Mouse (Mus musculus) heart, postnatal 0 days (tissue): ENCODE data around the gene Pik3ip1. TPM values are rescaled to one million over a fixed set of nuclear protein-coding genes. Genes with fewer than 3 reads are reported as not detected.

ENCODE experiments used
- ATAC-seq: fragments of 200-750 bp; cut with Nextera tagmentation; 2 replicates; pipeline ENCODE4 v1.8.0; 2017; ENCODE audit warnings: low read depth, moderate number of reproducible peaks, moderate library complexity; ENCODE audit not compliant: insufficient read depth
- DNase-seq: peaks from one replicate; pipeline ENCODE4 v3.0.0-alpha.2; 2016; ENCODE audit warnings: low spot score
- H3K27ac ChIP-seq: fragments of 300-500 bp; sonication (generic); 2 replicates; pipeline ENCODE4 v1.5.1; 2014; ENCODE audit warnings: low read depth, mild to moderate bottlenecking
- H3K27me3 ChIP-seq: fragments of 300-500 bp; sonication (generic); 2 replicates; pipeline ENCODE4 v1.6.1; 2014; ENCODE audit warnings: low read length, mixed read lengths; ENCODE audit not compliant: control insufficient read depth, insufficient read depth
- H3K36me3 ChIP-seq: fragments of 300-500 bp; sonication (generic); replicated peaks from 2 replicates; pipeline ENCODE4 v1.6.1; 2014; ENCODE audit warnings: low read length, mixed read lengths; ENCODE audit not compliant: control insufficient read depth, insufficient read depth
- H3K4me1 ChIP-seq: fragments of 300-500 bp; sonication (generic); 2 replicates; pipeline ENCODE4 v1.6.1; 2014; ENCODE audit warnings: antibody characterized with exemption; ENCODE audit not compliant: control insufficient read depth, insufficient read depth
- H3K4me2 ChIP-seq: fragments of 300-500 bp; sonication (generic); 2 replicates; pipeline ENCODE4 v1.6.1; 2014; ENCODE audit warnings: low read depth, mild to moderate bottlenecking, low read length, moderate library complexity
- H3K4me3 ChIP-seq: fragments of 300-500 bp; sonication (generic); 2 replicates; pipeline ENCODE4 v1.5.1; 2014; ENCODE audit warnings: low read depth, low read length
- H3K9ac ChIP-seq: fragments of 300-500 bp; sonication (generic); replicated peaks from 2 replicates; pipeline ENCODE4 v1.6.1; 2014; ENCODE audit warnings: low read depth, low read length, mixed read lengths
- H3K9me3 ChIP-seq: fragments of 300-500 bp; sonication (generic); replicated peaks from 2 replicates; pipeline ENCODE4 v1.6.1; 2016; ENCODE audit warnings: low read length; ENCODE audit not compliant: control insufficient read depth
- CTCF ChIP-seq: IDR thresholded peaks from 2 replicates; pipeline ENCODE4 v1.5.1; 2016; ENCODE audit warnings: antibody characterized with exemption, control low read depth, low read depth
- EP300 ChIP-seq: IDR thresholded peaks from 2 replicates; pipeline ENCODE4 v1.6.1; 2016; ENCODE audit warnings: antibody characterized with exemption, low read depth
- WGBS: fragments of 180-500 bp; shearing (Covaris S2); extraction: QIAGEN DNeasy Blood & Tissue Kit; methylation state at CpG from one replicate; pipeline ENCODE4 v1.1.7; 2014; 5-methylcytosine and 5-hydroxymethylcytosine counted together
- polyA plus RNA-seq: library from polyadenylated mRNA; unstranded; fragments of >200 nt; fragmentation: Nextera tagmentation; extraction: Ambion mirVana; gene quantifications from 2 replicates; pipeline ENCODE4 v1.2.1, GENCODE M21; 2015
- total RNA-seq: library from RNA; depleted of rRNA; stranded (reverse); fragments of >200 nt; gene quantifications from 2 replicates; pipeline ENCODE4 v1.2.3, GENCODE M21; 2014; ENCODE audit warnings: low replicate concordance

The Pik3ip1 gene
- total and polyA plus RNA-seq, 2 experiments from 2014 or later, result 44.7 to 57.6 TPM

- H3K27me3 ChIP-seq, result no peaks in the 10 kb centered on the region
- H3K27ac ChIP-seq, result peak overlapping the region; percentile 57; the same call in 1 of the 2 replicates
- 0 out of 2 replicates have a peak, but pooled peaks cover 4% of the 10 kb centered on the region for H3K4me1 ChIP-seq
- H3K4me3 ChIP-seq, result no peak overlapping the region
- no peak overlapping the region for H3K9ac ChIP-seq
- DNase-seq (no peak), ATAC-seq (no peak)
- H3K36me3 ChIP-seq, result peaks cover 53% of the 10 kb centered on the region
- 83% methylated on average over 9 of the region's 10 CpGs for WGBS
- no peak for TF ChIP-seq CTCF
- no peak for TF ChIP-seq EP300
- no peak overlapping the region for H3K4me2 ChIP-seq
- H3K9me3 ChIP-seq, result no peaks in the 10 kb centered on the region
Observed at GRCm38 (mm10) chr11:3311586-3312347, 18.4 kb upstream of the Pik3ip1 start.

GRCm38 (mm10) chr11:3313294-3313693 is 16.9 kb upstream of the Pik3ip1 start:
- Histone ChIP-seq H3K9me3 (no peaks in the 10 kb centered on the region), H3K4me1 (0 out of 2 replicates have a peak, but pooled peaks cover 4% of the 10 kb centered on the region), H3K36me3 (peaks cover 37% of the 10 kb centered on the region), H3K4me3 (no peak overlapping the region), H3K27ac (no peak overlapping the region), H3K4me2 (no peak overlapping the region), H3K27me3 (no peaks in the 10 kb centered on the region), H3K9ac (no peak overlapping the region)
- ATAC-seq (no peak), DNase-seq (no peak)
- TF ChIP-seq EP300 (no peak), CTCF (no peak)
- 77% methylated on average over 1 of the region's 1 CpGs for WGBS

- Histone ChIP-seq H3K4me3 (no peak overlapping the region), H3K4me2 (no peak overlapping the region), H3K27ac (no peak overlapping the region), H3K4me1 (0 out of 2 replicates have a peak, but pooled peaks cover 4% of the 10 kb centered on the region), H3K9ac (no peak overlapping the region), H3K9me3 (no peaks in the 10 kb centered on the region), H3K36me3 (peaks cover 29% of the 10 kb centered on the region), H3K27me3 (no peaks in the 10 kb centered on the region)
- no peak for TF ChIP-seq EP300
- TF ChIP-seq CTCF, result peak; percentile 75
- DNase-seq (peak; percentile 67), ATAC-seq (peak; percentile 83)
- WGBS, result 35% methylated on average over 2 of the region's 2 CpGs
Observed at GRCm38 (mm10) chr11:3314148-3314547, 16.1 kb upstream of the Pik3ip1 start.

GRCm38 (mm10) chr11:3318286-3318685 is 11.9 kb upstream of the Pik3ip1 start:
- Histone ChIP-seq H3K9me3 (no peaks in the 10 kb centered on the region), H3K9ac (no peak overlapping the region), H3K4me1 (no peaks in the 10 kb centered on the region), H3K4me2 (no peak overlapping the region), H3K36me3 (no peaks in the 10 kb centered on the region), H3K4me3 (no peak overlapping the region), H3K27me3 (no peaks in the 10 kb centered on the region), H3K27ac (no peak overlapping the region)
- WGBS, result 87% methylated on average over 3 of the region's 3 CpGs
- no peak for TF ChIP-seq EP300
- no peak for TF ChIP-seq CTCF
- ATAC-seq, result no peak
- no peak for DNase-seq

- H3K4me2 ChIP-seq, result no peak overlapping the region
- no peak overlapping the region for H3K4me3 ChIP-seq
- H3K9ac ChIP-seq, result no peak overlapping the region
- WGBS, result 70% methylated on average over 5 of the region's 5 CpGs
- H3K9me3 ChIP-seq, result no peaks in the 10 kb centered on the region
- TF ChIP-seq CTCF, result no peak
- DNase-seq, result no peak
- peaks cover 23% of the 10 kb centered on the region for H3K4me1 ChIP-seq
- H3K27me3 ChIP-seq, result no peaks in the 10 kb centered on the region
- no peak for ATAC-seq
- H3K27ac ChIP-seq, result peak overlapping the region; percentile 87; the same call in 1 of the 2 replicates
- peaks cover 6% of the 10 kb centered on the region for H3K36me3 ChIP-seq
Observed at GRCm38 (mm10) chr11:3328271-3328670, 1.9 kb upstream of the Pik3ip1 start.
